Mouse (Mus musculus) forebrain, embryonic 16.5 days (tissue): ENCODE measurements around the gene Cnga3. TPM values are rescaled to one million over a fixed set of nuclear protein-coding genes. Genes with fewer than 3 reads are reported as not detected.

Experiments used
- ATAC-seq: fragments of 200-750 bp; cut with Nextera tagmentation; 2 replicates; pipeline ENCODE4 v1.8.0; 2017; ENCODE audit warnings: mild to moderate bottlenecking, moderate library complexity
- H3K27ac ChIP-seq: fragments of 300-500 bp; sonication (generic); 2 replicates; pipeline ENCODE4 v1.5.1; 2014; ENCODE audit warnings: low read length, control low read depth
- H3K27me3 ChIP-seq: fragments of 300-500 bp; sonication (generic); replicated peaks from 2 replicates; pipeline ENCODE4 v1.6.1; 2014; ENCODE audit warnings: low read length; ENCODE audit not compliant: control insufficient read depth, insufficient read depth
- H3K36me3 ChIP-seq: fragments of 300-500 bp; sonication (generic); 2 replicates; pipeline ENCODE4 v1.6.1; 2014; ENCODE audit not compliant: control insufficient read depth, insufficient read depth
- H3K4me1 ChIP-seq: fragments of 300-500 bp; sonication (generic); replicated peaks from 2 replicates; pipeline ENCODE4 v1.6.1; 2014; ENCODE audit warnings: low read length; ENCODE audit not compliant: control insufficient read depth, insufficient read depth
- H3K4me2 ChIP-seq: fragments of 300-500 bp; sonication (generic); 2 replicates; pipeline ENCODE4 v1.6.1; 2014; ENCODE audit warnings: mild to moderate bottlenecking, low read length, control low read depth
- H3K4me3 ChIP-seq: fragments of 300-500 bp; sonication (generic); replicated peaks from 2 replicates; pipeline ENCODE4 v1.5.1; 2014; ENCODE audit warnings: mild to moderate bottlenecking, low read length, control low read depth
- H3K9ac ChIP-seq: fragments of 300-500 bp; sonication (generic); replicated peaks from 2 replicates; pipeline ENCODE4 v1.6.1; 2014; ENCODE audit warnings: low read depth, low read length, control low read depth
- H3K9me3 ChIP-seq: fragments of 300-500 bp; sonication (generic); 2 replicates; pipeline ENCODE4 v1.6.1; 2016; ENCODE audit warnings: low read length; ENCODE audit not compliant: control insufficient read depth
- WGBS: fragments of 180-500 bp; shearing (Covaris S2); extraction: QIAGEN DNeasy Blood & Tissue Kit; methylation state at CpG from one replicate; pipeline ENCODE4 v1.1.7; 2014; 5-methylcytosine and 5-hydroxymethylcytosine counted together
- polyA plus RNA-seq: library from polyadenylated mRNA; unstranded; fragments of >200 nt; fragmentation: Nextera tagmentation; extraction: Ambion mirVana; gene quantifications from 2 replicates; pipeline ENCODE4 v1.2.1, GENCODE M21; 2015

Gene Cnga3
- polyA plus RNA-seq, 1 experiment from 2014 or later: 0.23 TPM

DNA sequence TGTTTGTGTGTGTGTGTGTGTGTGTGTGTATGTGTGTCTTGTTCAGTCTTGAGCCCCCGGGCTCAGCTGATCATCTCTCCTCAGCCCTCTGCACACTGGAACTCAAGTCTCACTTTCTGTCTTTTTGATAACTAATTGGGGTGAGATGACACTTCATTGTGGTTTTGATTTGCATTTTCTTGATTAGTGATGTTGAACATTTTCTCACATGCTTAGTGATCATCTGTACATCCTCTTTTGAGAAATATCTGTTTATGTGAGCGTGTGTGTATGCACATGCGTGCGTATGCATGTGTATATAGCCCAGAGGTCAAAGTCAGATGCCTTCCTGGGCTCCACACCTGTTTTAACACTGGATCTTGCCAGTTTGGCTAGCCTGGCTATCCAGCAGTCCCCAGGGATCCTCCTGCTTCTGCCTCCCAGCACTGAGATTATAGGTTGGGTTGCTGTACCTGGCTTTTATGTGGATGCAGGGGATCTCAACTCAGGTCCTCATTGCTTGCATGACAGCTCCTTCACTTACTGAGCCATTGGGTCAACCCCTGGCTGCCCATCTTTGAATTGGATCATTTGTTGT lies 95.8 kb downstream of the Cnga3 start:
- H3K27me3 ChIP-seq: no peaks in the 10 kb centered on the region
- H3K4me1 ChIP-seq: no peaks in the 10 kb centered on the region
- no peaks in the 10 kb centered on the region for H3K36me3 ChIP-seq
- H3K9me3 ChIP-seq: 0 out of 2 replicates have a peak, but pooled peaks cover 3% of the 10 kb centered on the region
- no peak overlapping the region for H3K27ac ChIP-seq
- H3K9ac ChIP-seq: no peak overlapping the region
- no peak overlapping the region for H3K4me2 ChIP-seq
- whole genome bisulfite sequencing: 95% methylated on average over 4 of the region's 4 CpGs
- no peak for ATAC-seq
- no peak overlapping the region for H3K4me3 ChIP-seq

Other genes with a start within 250 kb of the Cnga3 start
- gene Vwa3b, start 187.8 kb upstream of the Cnga3 start, polyA plus RNA-seq: 0.89 and 1.9 TPM in 2 replicates
- 57.5 and 65.2 TPM in 2 replicates for gene Inpp4a, start 85.4 kb downstream of the Cnga3 start, polyA plus RNA-seq
- 60.6 and 64.1 TPM in 2 replicates for gene Coa5, start 215.7 kb downstream of the Cnga3 start, polyA plus RNA-seq
- 121 and 136 TPM in 2 replicates for gene Unc50, start 215.7 kb downstream of the Cnga3 start, polyA plus RNA-seq